Mouse (Mus musculus): ENCODE measurements around the gene Castor2. TPM values are rescaled to one million over a fixed set of nuclear protein-coding genes. Genes with fewer than 3 reads are reported as not detected.

The Castor2 gene
- total RNA-seq, 1 experiment from 2014 or later: 11.2 TPM

GRCm38 (mm10) chr5:134101883-134102282 is 2.4 kb downstream of the Castor2 start:
- peak; percentile 15 for DNase-seq

- DNase-seq: no peak
Observed at GRCm38 (mm10) chr5:134102720-134103119, 3.2 kb downstream of the Castor2 start.

- DNase-seq: peak; percentile 11
Observed at GRCm38 (mm10) chr5:134105829-134106228, 6.3 kb downstream of the Castor2 start.

GRCm38 (mm10) chr5:134114981-134115380 is 15.5 kb downstream of the Castor2 start:
- no peak for DNase-seq

- DNase-seq: no peak
Observed at GRCm38 (mm10) chr5:134115639-134116259, 16.2 kb downstream of the Castor2 start.

- no peak for DNase-seq
Observed at GRCm38 (mm10) chr5:134118798-134119407, 19.4 kb downstream of the Castor2 start.

GRCm38 (mm10) chr5:134119481-134120120 is 20.1 kb downstream of the Castor2 start:
- DNase-seq: peak; percentile 35

- DNase-seq: no peak
Observed at GRCm38 (mm10) chr5:134120135-134120534, 20.6 kb downstream of the Castor2 start.

GRCm38 (mm10) chr5:134121138-134121892 is 21.8 kb downstream of the Castor2 start:
- DNase-seq: peak; percentile 70

- no peak for DNase-seq
Observed at GRCm38 (mm10) chr5:134121893-134122259, 22.4 kb downstream of the Castor2 start.

- no peak for DNase-seq
Observed at GRCm38 (mm10) chr5:134123846-134124245, 24.3 kb downstream of the Castor2 start.

- no peak for DNase-seq
Observed at GRCm38 (mm10) chr5:134126232-134126631, 26.7 kb downstream of the Castor2 start.

- peak; percentile 28 for DNase-seq
Observed at GRCm38 (mm10) chr5:134131586-134131985, 32.1 kb downstream of the Castor2 start.

- no peak for DNase-seq
Observed at GRCm38 (mm10) chr5:134136022-134136421, 36.5 kb downstream of the Castor2 start.

GRCm38 (mm10) chr5:134137933-134138332 is 38.4 kb downstream of the Castor2 start:
- DNase-seq: no peak

- no peak for DNase-seq
Observed at GRCm38 (mm10) chr5:134139429-134139828, 39.9 kb downstream of the Castor2 start.

GRCm38 (mm10) chr5:134141236-134141635 is 41.7 kb downstream of the Castor2 start:
- DNase-seq: no peak

GRCm38 (mm10) chr5:134142381-134142780 is 42.9 kb downstream of the Castor2 start:
- DNase-seq: no peak

- no peak for DNase-seq
Observed at GRCm38 (mm10) chr5:134144986-134145385, 45.5 kb downstream of the Castor2 start.

GRCm38 (mm10) chr5:134147194-134147753 is 47.8 kb downstream of the Castor2 start:
- DNase-seq: no peak

GRCm38 (mm10) chr5:134148153-134148552 is 48.6 kb downstream of the Castor2 start:
- no peak for DNase-seq

GRCm38 (mm10) chr5:134151895-134152294 is 52.4 kb downstream of the Castor2 start:
- DNase-seq: no peak

Measured in adrenal gland, postnatal 14 days (tissue).